Mouse (Mus musculus): ENCODE measurements at regions not wholly inside any gene's neighbourhood (a gene's known extent, or its start where the extent isn't known, plus 50 kb on each side); places are given as distances from the start of the nearest gene placed in this dataset.

DNA sequence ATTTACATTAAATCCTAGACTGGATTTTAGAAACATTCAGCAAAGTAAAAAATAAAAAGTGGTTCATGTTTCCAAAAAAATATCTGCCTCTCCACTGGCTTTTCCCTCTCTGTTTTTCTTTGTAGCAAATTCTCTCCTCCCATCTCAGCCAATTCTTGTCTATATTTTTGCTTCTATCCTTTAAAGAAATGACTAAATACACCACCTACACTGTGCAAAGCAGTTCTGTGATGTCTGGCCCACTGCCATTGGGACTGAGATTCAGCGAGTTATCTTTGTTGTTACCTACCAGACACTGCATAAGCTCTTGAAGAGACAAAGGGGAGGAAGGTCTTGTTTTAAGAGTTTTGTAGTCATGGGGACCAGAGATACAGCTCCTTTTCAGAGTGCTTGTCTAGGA is 835.8 kb upstream of the Klhl29 start:
- Histone ChIP-seq H3K4me3 (ENCODE audit: low read depth, low read length) (no peak overlapping the region), H3K4me2 (replicated peaks; ENCODE audit: low read depth) (no peak overlapping the region), H3K9ac (ENCODE audit: low read length) (no peak overlapping the region), H3K36me3 (ENCODE audit: control insufficient read depth, insufficient read depth, low read length) (no peaks in the 10 kb centered on the region), H3K4me1 (replicated peaks; ENCODE audit: control insufficient read depth, insufficient read depth) (no peaks in the 10 kb centered on the region), H3K9me3 (ENCODE audit: control insufficient read depth, low read length) (no peaks in the 10 kb centered on the region), H3K27me3 (ENCODE audit: control insufficient read depth, insufficient read depth, low read length) (no peaks in the 10 kb centered on the region), H3K27ac (replicated peaks) (no peak overlapping the region)
- no peak for TF ChIP-seq CTCF (IDR thresholded peaks at IDR 0.05; ENCODE audit: low read depth)
- no peak for TF ChIP-seq EP300 (optimal IDR thresholded peaks at IDR 0.05)
- DNase-seq (ENCODE audit: low spot score) (no peak), ATAC-seq (ENCODE audit: low FRiP score, low TSS enrichment) (no peak)
- WGBS: 68% methylated on average over 1 of the region's 1 CpGs

- DNase-seq (ENCODE audit: low spot score): no peak
Measured at GRCm38 (mm10) chr12:6189232-6189631, 813.8 kb upstream of the Klhl29 start.

DNA sequence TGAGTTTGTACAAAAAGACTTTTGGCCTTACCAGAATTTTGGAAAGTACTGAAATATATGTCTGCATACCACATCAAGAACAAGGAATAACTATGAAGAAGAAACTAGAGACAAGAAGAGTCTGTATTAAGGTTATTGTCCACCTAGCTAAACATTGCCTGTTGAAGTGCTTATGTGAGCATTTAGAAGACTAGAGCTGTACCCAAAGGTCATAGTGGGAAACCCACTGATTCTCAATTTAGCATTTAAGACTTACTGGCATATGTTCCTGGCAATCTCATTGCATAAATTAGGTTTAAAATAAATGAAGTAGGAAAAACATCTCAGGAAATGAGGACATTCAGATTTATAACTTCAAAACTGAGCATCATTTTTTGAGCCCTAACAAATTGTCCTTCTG is 793.3 kb upstream of the Klhl29 start:
- Histone ChIP-seq H3K9me3 (ENCODE audit: control insufficient read depth, low read length) (no peaks in the 10 kb centered on the region), H3K4me3 (ENCODE audit: low read depth, low read length) (no peak overlapping the region), H3K9ac (ENCODE audit: low read length) (no peak overlapping the region), H3K27me3 (ENCODE audit: control insufficient read depth, insufficient read depth, low read length) (no peaks in the 10 kb centered on the region), H3K36me3 (ENCODE audit: control insufficient read depth, insufficient read depth, low read length) (no peaks in the 10 kb centered on the region), H3K4me2 (replicated peaks; ENCODE audit: low read depth) (no peak overlapping the region), H3K27ac (replicated peaks) (no peak overlapping the region), H3K4me1 (replicated peaks; ENCODE audit: control insufficient read depth, insufficient read depth) (no peaks in the 10 kb centered on the region)
- no peak for TF ChIP-seq EP300 (optimal IDR thresholded peaks at IDR 0.05)
- TF ChIP-seq CTCF (IDR thresholded peaks at IDR 0.05; ENCODE audit: low read depth): no peak
- ATAC-seq (ENCODE audit: low FRiP score, low TSS enrichment): no peak
- DNase-seq (ENCODE audit: low spot score): no peak

More at GRCm38 (mm10) chr12:6189232-6189631, 813.8 kb upstream of the Klhl29 start:
- ATAC-seq (ENCODE audit: low FRiP score, low TSS enrichment): no peak
- Histone ChIP-seq H3K4me2 (replicated peaks; ENCODE audit: low read depth) (no peak overlapping the region), H3K36me3 (ENCODE audit: control insufficient read depth, insufficient read depth, low read length) (no peaks in the 10 kb centered on the region), H3K4me1 (replicated peaks; ENCODE audit: control insufficient read depth, insufficient read depth) (no peaks in the 10 kb centered on the region), H3K27ac (replicated peaks) (no peak overlapping the region), H3K4me3 (ENCODE audit: low read depth, low read length) (no peak overlapping the region), H3K27me3 (ENCODE audit: control insufficient read depth, insufficient read depth, low read length) (no peaks in the 10 kb centered on the region), H3K9ac (ENCODE audit: low read length) (no peak overlapping the region), H3K9me3 (ENCODE audit: control insufficient read depth, low read length) (no peaks in the 10 kb centered on the region)
- TF ChIP-seq EP300 (optimal IDR thresholded peaks at IDR 0.05): no peak
- TF ChIP-seq CTCF (IDR thresholded peaks at IDR 0.05; ENCODE audit: low read depth): no peak
- WGBS: 50% methylated on average over 3 of the region's 3 CpGs

DNA sequence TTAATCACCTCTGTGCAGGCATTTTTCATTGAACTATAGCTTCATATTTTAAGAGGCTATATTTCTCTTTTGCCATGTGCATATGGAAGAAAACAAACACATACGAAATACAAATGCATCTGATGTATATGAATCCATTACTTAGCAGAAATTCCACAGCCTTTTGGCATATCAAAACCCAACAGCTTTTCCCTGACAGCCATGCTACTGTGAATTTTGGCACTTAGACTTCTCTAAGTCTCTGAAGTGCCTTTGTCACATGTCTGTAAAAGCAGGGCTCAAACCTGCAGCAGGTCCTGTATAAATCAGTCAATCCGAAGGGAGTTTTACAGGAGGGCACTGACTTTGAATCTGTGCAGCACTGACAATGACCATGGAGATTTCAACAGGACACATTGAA is 778.8 kb upstream of the Klhl29 start:
- 56% methylated on average over 2 of the region's 2 CpGs for WGBS
- no peak for ATAC-seq (ENCODE audit: low FRiP score, low TSS enrichment)
- no peaks in the 10 kb centered on the region for H3K27me3 ChIP-seq (ENCODE audit: control insufficient read depth, insufficient read depth, low read length)
- TF ChIP-seq EP300 (optimal IDR thresholded peaks at IDR 0.05) (no peak), CTCF (IDR thresholded peaks at IDR 0.05; ENCODE audit: low read depth) (no peak)
- H3K9ac ChIP-seq (ENCODE audit: low read length): no peak overlapping the region
- DNase-seq (ENCODE audit: low spot score): no peak
- no peak overlapping the region for H3K27ac ChIP-seq (replicated peaks)
- H3K4me1 ChIP-seq (replicated peaks; ENCODE audit: control insufficient read depth, insufficient read depth): no peaks in the 10 kb centered on the region
- no peaks in the 10 kb centered on the region for H3K9me3 ChIP-seq (ENCODE audit: control insufficient read depth, low read length)
- H3K36me3 ChIP-seq (ENCODE audit: control insufficient read depth, insufficient read depth, low read length): no peaks in the 10 kb centered on the region
- H3K4me2 ChIP-seq (replicated peaks; ENCODE audit: low read depth): no peak overlapping the region
- H3K4me3 ChIP-seq (ENCODE audit: low read depth, low read length): no peak overlapping the region

GRCm38 (mm10) chr12:6151476-6151875 is 776.0 kb upstream of the Klhl29 start:
- ATAC-seq (ENCODE audit: low FRiP score, low TSS enrichment): no peak
- DNase-seq (ENCODE audit: low spot score): no peak
- no peak overlapping the region for H3K27ac ChIP-seq (replicated peaks)
- H3K4me3 ChIP-seq (ENCODE audit: low read depth, low read length): no peak overlapping the region
- H3K36me3 ChIP-seq (ENCODE audit: control insufficient read depth, insufficient read depth, low read length): no peaks in the 10 kb centered on the region
- H3K4me1 ChIP-seq (replicated peaks; ENCODE audit: control insufficient read depth, insufficient read depth): no peaks in the 10 kb centered on the region
- H3K27me3 ChIP-seq (ENCODE audit: control insufficient read depth, insufficient read depth, low read length): no peaks in the 10 kb centered on the region
- H3K9ac ChIP-seq (ENCODE audit: low read length): no peak overlapping the region
- TF ChIP-seq EP300 (optimal IDR thresholded peaks at IDR 0.05) (no peak), CTCF (IDR thresholded peaks at IDR 0.05; ENCODE audit: low read depth) (no peak)
- no peaks in the 10 kb centered on the region for H3K9me3 ChIP-seq (ENCODE audit: control insufficient read depth, low read length)
- WGBS: 81% methylated on average over 3 of the region's 3 CpGs
- H3K4me2 ChIP-seq (replicated peaks; ENCODE audit: low read depth): no peak overlapping the region

DNA sequence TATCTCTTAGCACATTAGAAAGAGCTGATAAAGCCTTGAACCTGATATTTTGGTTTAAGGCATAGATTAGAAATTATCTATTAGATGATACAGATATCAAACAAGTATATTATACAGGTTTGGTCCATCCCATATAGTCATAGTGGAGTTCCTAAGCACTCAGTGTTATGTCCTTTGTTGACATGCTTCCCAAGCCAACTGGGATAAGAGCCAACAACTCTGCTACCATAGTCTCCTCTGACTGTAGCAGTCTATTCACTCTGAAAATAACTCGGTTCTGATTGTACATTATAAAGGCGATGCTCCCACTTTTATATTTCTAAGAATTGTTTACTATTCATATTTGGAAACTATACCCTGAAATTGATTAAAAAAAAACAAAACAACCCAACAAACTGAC is 757.0 kb upstream of the Klhl29 start:
- no peaks in the 10 kb centered on the region for H3K36me3 ChIP-seq (ENCODE audit: control insufficient read depth, insufficient read depth, low read length)
- H3K4me2 ChIP-seq (replicated peaks; ENCODE audit: low read depth): no peak overlapping the region
- no peaks in the 10 kb centered on the region for H3K9me3 ChIP-seq (ENCODE audit: control insufficient read depth, low read length)
- WGBS: 73% methylated on average over 2 of the region's 2 CpGs
- no peak overlapping the region for H3K27ac ChIP-seq (replicated peaks)
- no peak for DNase-seq (ENCODE audit: low spot score)
- no peak overlapping the region for H3K9ac ChIP-seq (ENCODE audit: low read length)
- TF ChIP-seq EP300 (optimal IDR thresholded peaks at IDR 0.05) (no peak), CTCF (IDR thresholded peaks at IDR 0.05; ENCODE audit: low read depth) (no peak)
- no peaks in the 10 kb centered on the region for H3K4me1 ChIP-seq (replicated peaks; ENCODE audit: control insufficient read depth, insufficient read depth)
- no peak for ATAC-seq (ENCODE audit: low FRiP score, low TSS enrichment)
- H3K27me3 ChIP-seq (ENCODE audit: control insufficient read depth, insufficient read depth, low read length): no peaks in the 10 kb centered on the region
- no peak overlapping the region for H3K4me3 ChIP-seq (ENCODE audit: low read depth, low read length)

Data from stomach, postnatal 0 days (tissue).